Mouse (Mus musculus) intestine, embryonic 14.5 days (tissue): ENCODE results near the gene Tbcel. TPM values are rescaled to one million over a fixed set of nuclear protein-coding genes. Genes with fewer than 3 reads are reported as not detected.

Experiments
- ATAC-seq: fragments of 200-750 bp; cut with Nextera tagmentation; replicated peaks from 2 replicates; pipeline ENCODE4 v1.8.0; 2017; ENCODE audit warnings: low read depth, moderate number of reproducible peaks, moderate TSS enrichment, moderate library complexity; ENCODE audit not compliant: low FRiP score, low TSS enrichment
- DNase-seq: peaks from one replicate; pipeline ENCODE4 v3.0.0-alpha.2; 2018; ENCODE audit warnings: low spot score
- H3K27ac ChIP-seq: fragments of 300-500 bp; sonication (generic); 2 replicates; pipeline ENCODE4 v1.5.1; 2014; ENCODE audit warnings: low read depth, mild to moderate bottlenecking, control low read depth
- H3K27me3 ChIP-seq: fragments of 300-500 bp; sonication (generic); replicated peaks from 2 replicates; pipeline ENCODE4 v1.6.1; 2014; ENCODE audit warnings: low read length, control low read depth; ENCODE audit not compliant: control insufficient read depth, insufficient read depth
- H3K36me3 ChIP-seq: fragments of 300-500 bp; sonication (generic); 2 replicates; pipeline ENCODE4 v1.6.1; 2014; ENCODE audit warnings: low read length, control low read depth; ENCODE audit not compliant: control insufficient read depth, insufficient read depth
- H3K4me1 ChIP-seq: fragments of 300-500 bp; sonication (generic); replicated peaks from 2 replicates; pipeline ENCODE4 v1.6.1; 2014; ENCODE audit warnings: low read length, control low read depth, mixed read lengths; ENCODE audit not compliant: control insufficient read depth, insufficient read depth
- H3K4me2 ChIP-seq: fragments of 300-500 bp; sonication (generic); 2 replicates; pipeline ENCODE4 v1.6.1; 2014; ENCODE audit warnings: low read length
- H3K4me3 ChIP-seq: fragments of 300-500 bp; sonication (generic); 2 replicates; pipeline ENCODE4 v1.5.1; 2014; ENCODE audit warnings: low read depth, low read length, control low read depth, mixed read lengths
- H3K9ac ChIP-seq: fragments of 300-500 bp; sonication (generic); 2 replicates; pipeline ENCODE4 v1.6.1; 2014; ENCODE audit warnings: mild to moderate bottlenecking, low read length
- H3K9me3 ChIP-seq: fragments of 300-500 bp; sonication (generic); 2 replicates; pipeline ENCODE4 v1.6.1; 2016; ENCODE audit warnings: low read length, control low read depth; ENCODE audit not compliant: control insufficient read depth
- WGBS: fragments of 180-500 bp; shearing (Covaris S2); extraction: QIAGEN DNeasy Blood & Tissue Kit; methylation state at CpG from one replicate; pipeline ENCODE4 v1.1.7; 2014; 5-methylcytosine and 5-hydroxymethylcytosine counted together
- polyA plus RNA-seq: library from polyadenylated mRNA; unstranded; fragments of >200 nt; fragmentation: Nextera tagmentation; extraction: Ambion mirVana; gene quantifications from 2 replicates; pipeline ENCODE4 v1.2.1, GENCODE M21; 2014

Tbcel gene
- polyA plus RNA-seq, 1 experiment from 2014 or later, result 5.9 TPM

DNA sequence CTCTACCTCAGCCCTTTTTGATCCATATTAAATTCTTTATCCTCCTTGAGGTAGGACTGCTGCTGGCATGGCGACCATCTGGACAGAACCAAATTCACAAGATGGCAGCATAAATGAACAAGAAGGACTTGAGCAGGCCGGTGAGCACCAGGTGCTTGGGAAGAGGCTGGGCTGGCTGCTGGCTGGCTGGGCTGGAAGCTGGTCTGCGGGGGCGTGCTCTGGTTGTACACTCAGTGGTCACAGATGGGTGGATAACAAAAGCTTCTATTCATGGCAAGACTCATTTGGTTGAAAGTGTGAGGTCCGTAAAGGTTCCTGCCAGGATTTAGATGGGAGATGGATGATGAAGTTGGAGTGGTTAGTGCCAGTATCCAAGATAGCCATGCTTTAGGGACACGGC lies 106.1 kb downstream of the Tbcel start:
- Histone ChIP-seq H3K36me3 (no peaks in the 10 kb centered on the region), H3K9ac (no peak overlapping the region), H3K27me3 (no peaks in the 10 kb centered on the region), H3K9me3 (no peaks in the 10 kb centered on the region), H3K4me2 (no peak overlapping the region), H3K4me1 (no peaks in the 10 kb centered on the region), H3K4me3 (no peak overlapping the region), H3K27ac (no peak overlapping the region)
- DNase-seq, result no peak
- 88% methylated on average over 6 of the region's 6 CpGs for WGBS
- ATAC-seq, result no peak

GRCm38 (mm10) chr9:42399829-42400228 lies 107.8 kb downstream of the Tbcel start, which contains the start of gene Tecta:
Gene Tecta, minus strand, starts transcription at chr9:42399929.
- Histone ChIP-seq H3K27me3 (no peaks in the 10 kb centered on the region), H3K27ac (no peak within 1 kb of the TSS), H3K9ac (no peak within 1 kb of the TSS), H3K9me3 (no peaks in the 10 kb centered on the region), H3K4me3 (no peak within 1 kb of the TSS), H3K4me1 (no peaks in the 10 kb centered on the region), H3K36me3 (no peaks in the 10 kb centered on the region), H3K4me2 (no peak within 1 kb of the TSS)
- DNase-seq (no peak), ATAC-seq (no peak)
- WGBS, result 86% methylated on average over 6 of the region's 6 CpGs

- no peak overlapping the region for H3K4me2 ChIP-seq
- H3K4me3 ChIP-seq, result no peak overlapping the region
- WGBS, result 65% methylated on average over 2 of the region's 2 CpGs
- no peaks in the 10 kb centered on the region for H3K9me3 ChIP-seq
- no peaks in the 10 kb centered on the region for H3K27me3 ChIP-seq
- H3K4me1 ChIP-seq, result no peaks in the 10 kb centered on the region
- H3K36me3 ChIP-seq, result no peaks in the 10 kb centered on the region
- no peak overlapping the region for H3K27ac ChIP-seq
- no peak overlapping the region for H3K9ac ChIP-seq
- no peak for DNase-seq
- no peak for ATAC-seq
Measured at GRCm38 (mm10) chr9:42396141-42396540, 111.5 kb downstream of the Tbcel start.

DNA sequence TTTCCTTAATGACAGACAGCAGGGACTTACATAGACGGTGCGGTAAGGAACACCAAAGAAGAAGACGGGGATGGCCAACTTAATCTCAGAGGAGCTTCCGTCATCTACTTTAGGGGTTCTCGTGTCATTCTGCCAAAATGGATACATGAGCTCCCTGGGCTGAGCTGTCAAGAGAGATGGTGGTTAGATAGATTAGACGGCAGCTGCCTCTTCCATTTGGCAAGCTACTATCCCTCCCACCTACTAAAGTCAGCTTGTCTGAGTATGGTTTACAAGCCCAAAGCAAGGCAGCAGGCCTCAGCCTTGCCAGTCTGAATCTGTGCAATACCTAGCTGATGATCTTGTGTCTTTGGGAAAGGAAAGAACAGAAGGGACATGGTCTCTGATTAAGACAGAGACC lies 112.7 kb downstream of the Tbcel start:
- no peak overlapping the region for H3K4me3 ChIP-seq
- no peak overlapping the region for H3K27ac ChIP-seq
- WGBS, result 87% methylated on average over 6 of the region's 6 CpGs
- no peaks in the 10 kb centered on the region for H3K27me3 ChIP-seq
- no peaks in the 10 kb centered on the region for H3K36me3 ChIP-seq
- no peaks in the 10 kb centered on the region for H3K9me3 ChIP-seq
- ATAC-seq (no peak), DNase-seq (no peak)
- H3K9ac ChIP-seq, result no peak overlapping the region
- H3K4me1 ChIP-seq, result no peaks in the 10 kb centered on the region
- no peak overlapping the region for H3K4me2 ChIP-seq

GRCm38 (mm10) chr9:42394321-42394720 lies 113.3 kb downstream of the Tbcel start:
- Histone ChIP-seq H3K4me3 (no peak overlapping the region), H3K4me2 (no peak overlapping the region), H3K27me3 (no peaks in the 10 kb centered on the region), H3K4me1 (no peaks in the 10 kb centered on the region), H3K9ac (no peak overlapping the region), H3K27ac (no peak overlapping the region), H3K9me3 (no peaks in the 10 kb centered on the region), H3K36me3 (no peaks in the 10 kb centered on the region)
- DNase-seq (no peak), ATAC-seq (no peak)
- 91% methylated on average over 8 of the region's 8 CpGs for WGBS

DNA sequence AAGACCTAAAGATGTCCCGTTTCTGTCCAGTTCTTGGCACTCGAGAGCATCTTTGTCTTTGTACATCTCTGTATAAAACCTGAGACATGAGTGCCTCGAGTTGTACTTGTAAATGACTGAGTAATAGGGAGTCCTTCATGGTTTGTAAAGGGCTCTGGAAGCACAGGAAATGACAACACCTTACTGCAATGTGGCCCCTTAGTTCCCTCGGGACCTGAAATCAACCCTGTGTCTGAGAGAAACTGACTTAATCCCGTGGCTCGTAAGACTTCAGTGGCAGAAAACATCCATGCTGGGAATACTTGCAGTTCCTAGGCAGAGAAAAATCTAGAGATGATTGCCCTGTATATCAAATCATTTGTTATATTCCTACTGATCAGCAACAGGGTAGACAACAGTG lies 114.7 kb downstream of the Tbcel start:
- Histone ChIP-seq H3K36me3 (no peaks in the 10 kb centered on the region), H3K27ac (no peak overlapping the region), H3K4me1 (no peaks in the 10 kb centered on the region), H3K4me2 (no peak overlapping the region), H3K9ac (no peak overlapping the region), H3K27me3 (no peaks in the 10 kb centered on the region), H3K4me3 (no peak overlapping the region), H3K9me3 (no peaks in the 10 kb centered on the region)
- 52% methylated on average over 6 of the region's 6 CpGs for WGBS
- ATAC-seq (no peak), DNase-seq (no peak)

DNA sequence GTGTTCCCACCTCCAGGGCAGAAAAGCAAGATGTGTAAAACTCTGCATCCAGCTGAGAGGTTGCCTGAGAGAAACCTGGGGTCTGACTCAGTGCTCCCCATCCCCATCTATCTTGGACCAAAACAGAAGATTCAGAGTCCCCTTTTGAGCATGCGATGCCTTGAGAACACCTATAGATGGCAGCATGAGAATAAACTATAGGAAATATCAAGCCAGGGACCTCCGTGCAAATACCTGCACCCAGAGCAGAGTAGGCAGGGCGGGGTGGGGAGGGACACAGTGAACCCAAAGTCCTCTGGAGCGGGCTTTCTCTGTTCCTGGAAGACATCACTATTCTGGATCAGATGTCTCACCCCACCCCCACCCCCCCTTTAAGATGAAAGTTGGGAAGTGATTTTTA lies 119.1 kb downstream of the Tbcel start:
- Histone ChIP-seq H3K27ac (no peak overlapping the region), H3K36me3 (no peaks in the 10 kb centered on the region), H3K9ac (no peak overlapping the region), H3K4me2 (no peak overlapping the region), H3K4me3 (no peak overlapping the region), H3K9me3 (no peaks in the 10 kb centered on the region), H3K4me1 (no peaks in the 10 kb centered on the region), H3K27me3 (no peaks in the 10 kb centered on the region)
- 49% methylated on average over 4 of the region's 4 CpGs for WGBS
- DNase-seq (no peak), ATAC-seq (no peak)

DNA sequence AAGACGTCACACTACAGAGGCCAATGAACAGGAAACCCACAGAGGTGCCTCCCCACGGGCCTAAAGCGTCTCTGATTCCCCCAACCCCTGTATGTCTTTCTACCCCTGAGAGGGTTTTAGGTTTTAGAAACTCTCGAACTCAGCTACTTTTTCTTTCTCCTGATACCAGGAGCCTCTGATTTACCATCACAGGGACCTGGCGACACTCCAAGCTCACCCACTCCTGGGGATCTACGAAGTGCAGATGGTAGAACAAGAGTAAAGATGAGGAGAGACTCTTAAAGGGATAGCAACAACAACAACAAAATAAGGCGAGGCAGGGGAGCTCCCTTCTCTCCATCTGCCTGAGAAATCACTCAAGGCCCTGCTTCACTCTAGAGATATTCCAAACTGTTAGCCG lies 120.6 kb downstream of the Tbcel start:
- Histone ChIP-seq H3K36me3 (no peaks in the 10 kb centered on the region), H3K9me3 (no peaks in the 10 kb centered on the region), H3K9ac (no peak overlapping the region), H3K4me3 (no peak overlapping the region), H3K27me3 (no peaks in the 10 kb centered on the region), H3K4me1 (no peaks in the 10 kb centered on the region), H3K27ac (no peak overlapping the region), H3K4me2 (no peak overlapping the region)
- 72% methylated on average over 8 of the region's 8 CpGs for WGBS
- DNase-seq (no peak), ATAC-seq (no peak)

- DNase-seq (no peak), ATAC-seq (no peak)
- Histone ChIP-seq H3K27ac (no peak overlapping the region), H3K9ac (no peak overlapping the region), H3K4me1 (no peaks in the 10 kb centered on the region), H3K27me3 (no peaks in the 10 kb centered on the region), H3K9me3 (no peaks in the 10 kb centered on the region), H3K4me3 (no peak overlapping the region), H3K36me3 (no peaks in the 10 kb centered on the region), H3K4me2 (no peak overlapping the region)
- 82% methylated on average over 13 of the region's 13 CpGs for WGBS
Measured at GRCm38 (mm10) chr9:42385656-42386055, 122.0 kb downstream of the Tbcel start.
